Mouse (Mus musculus): Measurements from ENCODE around the gene Cenpl. TPM values are rescaled to one million over a fixed set of nuclear protein-coding genes. Genes with fewer than 3 reads are reported as not detected.

Cenpl gene
- total and polyA plus RNA-seq, 2 experiments, result 1.5 to 9.5 TPM

DNA sequence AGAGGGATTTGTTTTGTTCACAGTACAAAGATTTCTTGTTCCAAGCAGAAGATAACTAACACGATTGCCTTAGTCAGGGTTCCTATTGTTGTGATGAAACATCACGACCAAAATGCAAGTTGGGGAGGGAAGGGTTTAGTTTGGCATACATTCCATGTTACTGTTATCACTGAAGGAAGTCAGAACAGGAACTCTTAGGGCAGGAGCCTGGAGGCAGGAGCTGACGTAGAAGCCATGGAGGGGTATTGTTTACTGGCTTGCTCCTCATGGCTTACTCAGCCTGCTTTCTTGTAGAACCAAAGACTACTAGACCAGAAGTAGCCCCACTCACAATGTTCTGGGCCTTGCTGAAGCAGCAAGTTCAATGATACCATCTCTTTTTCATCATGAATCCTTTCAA is 23.5 kb upstream of the Cenpl start:
- Histone ChIP-seq H3K9ac (ENCODE audit: low read depth, low read length) (no peak overlapping the region), H3K4me1 (ENCODE audit: control insufficient read depth, insufficient read depth, low read length) (no peaks in the 10 kb centered on the region), H3K36me3 (ENCODE audit: control insufficient read depth, insufficient read depth, low read length) (peaks cover 24% of the 10 kb centered on the region), H3K27me3 (ENCODE audit: control insufficient read depth, insufficient read depth, low read length) (no peaks in the 10 kb centered on the region), H3K4me3 (ENCODE audit: insufficient read depth, low read depth, low read length) (no peak overlapping the region), H3K27ac (replicated peaks; ENCODE audit: insufficient read depth, low read depth, low read length) (no peak overlapping the region), H3K79me2 (ENCODE audit: control insufficient read depth, insufficient read depth, low read length) (no peaks in the 10 kb centered on the region)
- no peak for TF ChIP-seq POLR2A (IDR thresholded peaks at IDR 0.05; ENCODE audit: extremely low read depth, insufficient read depth, low read length)
- TF ChIP-seq CTCF (IDR thresholded peaks at IDR 0.05; ENCODE audit: low read depth, low read length), result no peak
- no peak for DNase-seq (ENCODE audit: extremely low read depth, low read depth, low spot score)
- WGBS, result 77% methylated on average over 3 of the region's 3 CpGs

DNA sequence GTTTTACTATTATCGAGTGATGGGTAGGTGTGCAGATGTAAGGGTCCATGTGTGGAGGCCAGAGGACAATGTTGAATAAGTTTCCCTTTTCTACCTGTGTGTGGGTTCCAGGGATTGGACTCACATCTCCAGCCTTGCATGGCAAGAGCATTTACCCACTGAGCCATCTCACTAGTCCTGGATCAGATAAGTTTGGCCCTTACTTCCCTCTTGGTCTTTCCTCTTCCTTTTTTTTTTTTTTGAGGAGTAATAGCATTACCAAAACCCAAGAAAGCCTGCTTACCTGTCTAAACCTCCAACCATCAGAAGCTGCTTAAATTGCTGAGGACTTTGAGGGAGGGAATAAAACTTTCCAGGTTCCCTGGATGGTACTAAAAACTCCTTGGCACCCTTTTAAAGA is 13.3 kb upstream of the Cenpl start:
- WGBS, result 100% methylated on average over 1 of the region's 1 CpGs
- DNase-seq (ENCODE audit: extremely low read depth, low read depth, low spot score), result no peak
- TF ChIP-seq POLR2A (IDR thresholded peaks at IDR 0.05; ENCODE audit: extremely low read depth, insufficient read depth, low read length) (no peak), CTCF (IDR thresholded peaks at IDR 0.05; ENCODE audit: low read depth, low read length) (no peak)
- H3K27ac ChIP-seq (replicated peaks; ENCODE audit: insufficient read depth, low read depth, low read length), result no peak overlapping the region
- no peaks in the 10 kb centered on the region for H3K27me3 ChIP-seq (ENCODE audit: control insufficient read depth, insufficient read depth, low read length)
- H3K36me3 ChIP-seq (ENCODE audit: control insufficient read depth, insufficient read depth, low read length), result peaks cover 18% of the 10 kb centered on the region
- no peaks in the 10 kb centered on the region for H3K79me2 ChIP-seq (ENCODE audit: control insufficient read depth, insufficient read depth, low read length)
- H3K4me3 ChIP-seq (ENCODE audit: insufficient read depth, low read depth, low read length), result no peak overlapping the region
- no peaks in the 10 kb centered on the region for H3K4me1 ChIP-seq (ENCODE audit: control insufficient read depth, insufficient read depth, low read length)
- H3K9ac ChIP-seq (ENCODE audit: low read depth, low read length), result no peak overlapping the region

DNA sequence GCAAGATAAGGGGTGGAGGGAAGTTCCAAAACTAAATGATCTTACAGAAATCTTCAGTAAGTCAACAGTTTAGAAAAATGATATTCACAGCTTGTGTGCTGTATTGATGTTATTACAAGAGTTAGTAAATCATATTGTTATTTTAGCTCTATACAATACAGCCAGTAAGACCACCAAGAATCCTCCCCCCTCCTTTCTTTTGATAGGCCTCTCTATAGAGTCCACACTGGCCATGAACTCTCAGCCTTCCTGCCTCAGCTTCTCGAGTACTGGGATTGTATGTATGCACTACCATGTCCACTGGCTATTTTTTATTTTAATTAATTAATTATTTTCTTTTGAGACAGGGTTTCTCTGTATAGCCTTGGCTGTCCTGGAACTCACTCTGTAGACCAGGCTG is 7.2 kb upstream of the Cenpl start:
- H3K27ac ChIP-seq (replicated peaks; ENCODE audit: insufficient read depth, low read depth, low read length), result no peak overlapping the region
- no peaks in the 10 kb centered on the region for H3K79me2 ChIP-seq (ENCODE audit: control insufficient read depth, insufficient read depth, low read length)
- 83% methylated on average over 1 of the region's 1 CpGs for WGBS
- no peak for DNase-seq (ENCODE audit: extremely low read depth, low read depth, low spot score)
- TF ChIP-seq POLR2A (IDR thresholded peaks at IDR 0.05; ENCODE audit: extremely low read depth, insufficient read depth, low read length) (no peak), CTCF (IDR thresholded peaks at IDR 0.05; ENCODE audit: low read depth, low read length) (no peak)
- peaks cover 10% of the 10 kb centered on the region for H3K36me3 ChIP-seq (ENCODE audit: control insufficient read depth, insufficient read depth, low read length)
- no peaks in the 10 kb centered on the region for H3K4me1 ChIP-seq (ENCODE audit: control insufficient read depth, insufficient read depth, low read length)
- H3K27me3 ChIP-seq (ENCODE audit: control insufficient read depth, insufficient read depth, low read length), result no peaks in the 10 kb centered on the region
- H3K4me3 ChIP-seq (ENCODE audit: insufficient read depth, low read depth, low read length), result no peak overlapping the region
- H3K9ac ChIP-seq (ENCODE audit: low read depth, low read length), result no peak overlapping the region

DNA sequence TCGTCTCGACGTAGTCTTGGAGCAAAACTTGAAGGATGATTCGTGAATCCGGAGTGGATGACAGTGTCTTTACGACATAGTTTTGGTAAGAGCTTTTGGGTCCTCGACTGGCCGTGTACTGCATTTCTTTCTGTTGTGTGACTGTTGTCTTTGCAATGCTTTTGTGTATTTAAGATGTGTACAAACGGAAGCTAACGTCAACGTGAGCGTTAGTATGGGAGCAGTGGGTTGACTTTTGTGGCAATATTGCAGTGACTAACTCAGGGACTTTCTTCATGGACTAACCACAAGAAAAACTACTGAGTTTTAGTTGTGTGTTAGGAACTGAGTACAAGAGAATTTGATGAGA is 733 bp downstream of the Cenpl start:
- H3K27me3 ChIP-seq (ENCODE audit: control insufficient read depth, insufficient read depth, low read length), result no peaks in the 10 kb centered on the region

DNA sequence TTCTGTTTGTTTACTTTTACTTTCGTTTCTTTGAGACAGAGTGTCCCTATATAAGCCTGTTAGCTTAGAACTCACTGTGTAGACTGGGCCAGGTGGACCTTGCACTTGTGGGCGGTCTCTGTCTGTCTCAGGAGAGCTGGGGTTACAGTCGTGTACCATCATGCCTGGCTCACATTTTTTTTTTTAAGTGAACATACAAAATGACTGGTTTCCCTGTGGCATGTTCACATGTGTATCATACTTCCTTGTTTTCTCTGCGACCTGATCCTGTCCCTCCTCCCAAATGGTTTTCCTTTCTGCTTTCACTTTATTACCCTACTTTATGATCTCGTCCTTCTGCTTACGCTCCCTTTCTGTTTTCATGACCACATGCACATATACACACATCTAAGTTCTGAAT is 5.7 kb downstream of the Cenpl start:
- DNase-seq (ENCODE audit: extremely low read depth, low read depth, low spot score), result peak; percentile 96
- Histone ChIP-seq H3K4me1 (ENCODE audit: control insufficient read depth, insufficient read depth, low read length) (peaks cover 10% of the 10 kb centered on the region; the same call in 1 of the 2 replicates), H3K36me3 (ENCODE audit: control insufficient read depth, insufficient read depth, low read length) (peaks cover 3% of the 10 kb centered on the region; the same call in 1 of the 2 replicates), H3K9ac (ENCODE audit: low read depth, low read length) (no peak overlapping the region), H3K27me3 (ENCODE audit: control insufficient read depth, insufficient read depth, low read length) (no peaks in the 10 kb centered on the region), H3K27ac (replicated peaks; ENCODE audit: insufficient read depth, low read depth, low read length) (peak overlapping the region; percentile 49), H3K79me2 (ENCODE audit: control insufficient read depth, insufficient read depth, low read length) (peaks cover 9% of the 10 kb centered on the region; the same call in 1 of the 2 replicates), H3K4me3 (ENCODE audit: insufficient read depth, low read depth, low read length) (no peak overlapping the region; the same call in 1 of the 2 replicates)
- WGBS, result 25% methylated on average over 6 of the region's 6 CpGs
- TF ChIP-seq POLR2A (IDR thresholded peaks at IDR 0.05; ENCODE audit: extremely low read depth, insufficient read depth, low read length) (no peak), CTCF (IDR thresholded peaks at IDR 0.05; ENCODE audit: low read depth, low read length) (no peak)

More for the DNA sequence above, 733 bp downstream of the Cenpl start:
- TF ChIP-seq CTCF (IDR thresholded peaks at IDR 0.05; ENCODE audit: low read depth, low read length), result no peak
- TF ChIP-seq POLR2A (IDR thresholded peaks at IDR 0.05; ENCODE audit: extremely low read depth, insufficient read depth, low read length), result no peak
- peak overlapping the region; percentile 74 for H3K9ac ChIP-seq (ENCODE audit: low read depth, low read length)
- H3K27ac ChIP-seq (replicated peaks; ENCODE audit: insufficient read depth, low read depth, low read length), result peak overlapping the region; percentile 69; the same call in 1 of the 2 replicates
- H3K79me2 ChIP-seq (ENCODE audit: control insufficient read depth, insufficient read depth, low read length), result peaks cover 9% of the 10 kb centered on the region; the same call in 1 of the 2 replicates
- no peaks in the 10 kb centered on the region for H3K36me3 ChIP-seq (ENCODE audit: control insufficient read depth, insufficient read depth, low read length)
- H3K4me3 ChIP-seq (ENCODE audit: insufficient read depth, low read depth, low read length), result peak overlapping the region; percentile 81
- no peak for DNase-seq (ENCODE audit: extremely low read depth, low read depth, low spot score)
- 0% methylated on average over 12 of the region's 12 CpGs for WGBS
- H3K4me1 ChIP-seq (ENCODE audit: control insufficient read depth, insufficient read depth, low read length), result peaks cover 13% of the 10 kb centered on the region

DNA sequence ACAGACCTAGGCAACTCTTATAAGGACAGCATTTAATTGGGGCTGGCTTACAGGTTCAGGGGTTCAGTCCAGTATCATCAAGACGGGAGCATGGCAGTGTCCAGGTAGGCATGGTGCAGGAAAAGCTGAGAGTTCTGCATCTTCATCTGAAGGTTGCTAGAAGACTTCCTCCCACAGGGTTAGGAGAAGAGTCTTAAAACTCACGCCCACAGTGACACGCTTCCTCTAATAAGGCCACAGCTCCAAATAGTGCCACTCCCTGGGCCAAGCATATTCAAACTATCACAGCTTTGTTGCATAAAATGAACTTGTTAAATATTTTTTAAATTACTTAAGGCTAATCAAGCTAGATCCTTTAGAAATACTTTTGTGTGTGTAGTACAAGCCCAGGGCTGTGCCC is 6.7 kb downstream of the Cenpl start:
- WGBS, result 79% methylated on average over 3 of the region's 3 CpGs
- H3K36me3 ChIP-seq (ENCODE audit: control insufficient read depth, insufficient read depth, low read length), result peaks cover 5% of the 10 kb centered on the region

More for the DNA sequence above, 6.7 kb downstream of the Cenpl start:
- no peak for DNase-seq (ENCODE audit: extremely low read depth, low read depth, low spot score)
- Histone ChIP-seq H3K27ac (replicated peaks; ENCODE audit: insufficient read depth, low read depth, low read length) (no peak overlapping the region), H3K27me3 (ENCODE audit: control insufficient read depth, insufficient read depth, low read length) (no peaks in the 10 kb centered on the region), H3K4me3 (ENCODE audit: insufficient read depth, low read depth, low read length) (no peak overlapping the region), H3K4me1 (ENCODE audit: control insufficient read depth, insufficient read depth, low read length) (peaks cover 5% of the 10 kb centered on the region; the same call in 1 of the 2 replicates), H3K9ac (ENCODE audit: low read depth, low read length) (no peak overlapping the region), H3K79me2 (ENCODE audit: control insufficient read depth, insufficient read depth, low read length) (peaks cover 6% of the 10 kb centered on the region; the same call in 1 of the 2 replicates)
- no peak for TF ChIP-seq CTCF (IDR thresholded peaks at IDR 0.05; ENCODE audit: low read depth, low read length)
- TF ChIP-seq POLR2A (IDR thresholded peaks at IDR 0.05; ENCODE audit: extremely low read depth, insufficient read depth, low read length), result no peak
